Mouse (Mus musculus) ES-Bruce4 (cell line): ENCODE data around the gene Cdh18.

Source experiments
- CTCF ChIP-seq: IDR thresholded peaks from one replicate; pipeline ENCODE4 v1.8.1; 2011; ENCODE audit warnings: low read depth, low read length
- EP300 ChIP-seq: IDR thresholded peaks from 2 replicates; pipeline ENCODE4 v1.6.1; 2011; ENCODE audit warnings: low read depth, low read length; ENCODE audit not compliant: insufficient read depth
- POLR2A ChIP-seq: IDR thresholded peaks from one replicate; pipeline ENCODE4 v1.8.1; 2011; ENCODE audit warnings: low read length; ENCODE audit not compliant: insufficient read depth

- TF ChIP-seq POLR2A, result no peak
- no peak for TF ChIP-seq CTCF
- no peak for TF ChIP-seq EP300
Observed at GRCm38 (mm10) chr15:23506480-23506879, 957.7 kb downstream of the Cdh18 start.
